Mouse (Mus musculus) spleen, postnatal 36 days (tissue): ENCODE results near the gene Anks3.

ENCODE experiments used
- DNase-seq, 2 experiments: peaks; one replicate each; pipeline ENCODE4 v3.0.0; 2022; ENCODE audit warnings: low spot score in 2 of 2, mixed read lengths in 1 of 2

The Anks3 gene

GRCm38 (mm10) chr16:4968426-4968825 is 4.4 kb upstream of the Anks3 start:
- peak; percentile 17 to 23 for DNase-seq

- DNase-seq: no peak
These were observed 1.6 kb upstream of the Anks3 start for GRCm38 (mm10) chr16:4965392-4966129.

GRCm38 (mm10) chr16:4964731-4965391 is 856 bp upstream of the Anks3 start:
- DNase-seq: no peak

GRCm38 (mm10) chr16:4963346-4963745 is 659 bp downstream of the Anks3 start:
- no peak for DNase-seq

- DNase-seq: no peak
These were observed 3.7 kb downstream of the Anks3 start for GRCm38 (mm10) chr16:4960260-4960659.

GRCm38 (mm10) chr16:4957446-4957845 is 6.6 kb downstream of the Anks3 start:
- no peak for DNase-seq

- DNase-seq: no peak
These were observed 7.4 kb downstream of the Anks3 start for GRCm38 (mm10) chr16:4956609-4957008.

GRCm38 (mm10) chr16:4947378-4947777 is 16.6 kb downstream of the Anks3 start:
- no peak for DNase-seq

- no peak for DNase-seq
These were observed 17.9 kb downstream of the Anks3 start for GRCm38 (mm10) chr16:4946155-4946554.

GRCm38 (mm10) chr16:4945415-4945814 is 18.6 kb downstream of the Anks3 start:
- DNase-seq: no peak

GRCm38 (mm10) chr16:4943431-4943830 is 20.6 kb downstream of the Anks3 start:
- no peak for DNase-seq

GRCm38 (mm10) chr16:4942868-4943267 is 21.1 kb downstream of the Anks3 start:
- no peak for DNase-seq

GRCm38 (mm10) chr16:4941016-4941415 is 23.0 kb downstream of the Anks3 start:
- DNase-seq: no peak

GRCm38 (mm10) chr16:4940311-4940850 is 23.6 kb downstream of the Anks3 start:
- DNase-seq: no peak

GRCm38 (mm10) chr16:4939412-4939811 is 24.6 kb downstream of the Anks3 start:
- DNase-seq: no peak

- DNase-seq: peak; percentile 95 to 97
These were observed 25.0 kb downstream of the Anks3 start for GRCm38 (mm10) chr16:4938989-4939388.

- DNase-seq: no peak
These were observed 25.5 kb downstream of the Anks3 start, which contains the start of gene Nudt16l1 for GRCm38 (mm10) chr16:4938461-4938860. TSS of gene Nudt16l1 (plus strand) at chr16:4938761.

- no peak for DNase-seq
These were observed 26.4 kb downstream of the Anks3 start for GRCm38 (mm10) chr16:4937351-4938190.

- no peak for DNase-seq
These were observed 27.9 kb downstream of the Anks3 start for GRCm38 (mm10) chr16:4935931-4936703.

GRCm38 (mm10) chr16:4935430-4935829 is 28.6 kb downstream of the Anks3 start:
- no peak for DNase-seq

GRCm38 (mm10) chr16:4932429-4932828 is 31.6 kb downstream of the Anks3 start:
- DNase-seq: no peak
